Mouse (Mus musculus): ENCODE data around the gene Ugt1a6a.
"Not testable (repeated sequence)": the region's sequence is repeated elsewhere in the genome, so short reads cannot be mapped to it uniquely, and the experiment has no call there.

Ugt1a6a gene

DNA sequence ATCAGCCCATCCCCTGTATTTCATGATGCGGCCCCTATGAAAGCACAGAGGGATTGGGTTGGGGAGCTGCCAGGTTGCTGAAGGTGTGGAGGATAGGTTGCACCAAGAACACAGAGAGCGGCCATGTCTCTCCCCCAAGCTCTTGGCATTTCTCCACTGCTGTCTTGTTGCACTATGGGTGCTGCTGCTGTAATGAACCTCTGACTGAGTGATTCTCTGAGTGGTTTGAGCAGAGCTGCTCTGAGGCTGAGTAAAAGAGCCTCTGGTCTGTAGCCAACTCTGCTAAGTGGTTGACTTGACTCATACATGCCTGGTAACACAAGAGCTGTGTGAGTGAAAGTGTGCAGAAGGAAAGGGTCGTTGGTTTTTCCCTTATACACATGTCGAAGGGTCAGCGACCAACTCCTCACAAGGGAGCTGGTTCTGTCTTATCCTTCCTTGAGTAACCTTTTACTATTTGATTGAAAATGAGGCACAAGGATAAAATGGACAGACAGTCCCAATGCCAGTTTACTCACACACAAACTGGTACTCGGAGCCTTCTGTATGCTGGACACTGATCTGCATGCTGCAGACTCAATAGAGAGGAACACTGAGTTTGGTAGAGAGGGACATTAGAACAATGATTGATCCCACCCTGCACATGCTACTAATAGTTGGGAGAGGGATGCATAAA, 758 bp downstream of the Ugt1a6a start:
- DNase-seq (ENCODE audit: low spot score) = not testable (repeated sequence)

DNA sequence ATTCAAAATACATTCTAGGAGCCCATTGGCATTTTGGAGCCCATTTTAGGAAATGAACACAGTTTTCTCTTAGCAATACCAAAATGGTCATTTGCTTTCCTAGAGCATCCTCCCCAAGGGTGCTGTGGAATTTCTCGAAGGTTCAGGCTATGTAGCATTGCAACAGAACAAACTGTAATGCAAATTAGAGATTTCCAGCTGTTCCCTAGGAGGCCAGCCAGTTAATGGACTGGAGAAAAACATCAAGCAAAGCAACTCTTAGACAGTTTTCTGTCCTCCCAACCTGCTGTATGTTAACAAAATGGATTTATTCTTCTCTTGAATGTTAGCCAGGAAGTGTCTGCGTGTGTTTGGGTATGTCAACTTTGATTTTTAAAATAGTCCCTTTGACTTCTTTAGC, 2.0 kb downstream of the Ugt1a6a start:
- no peak for DNase-seq (ENCODE audit: low spot score)

DNA sequence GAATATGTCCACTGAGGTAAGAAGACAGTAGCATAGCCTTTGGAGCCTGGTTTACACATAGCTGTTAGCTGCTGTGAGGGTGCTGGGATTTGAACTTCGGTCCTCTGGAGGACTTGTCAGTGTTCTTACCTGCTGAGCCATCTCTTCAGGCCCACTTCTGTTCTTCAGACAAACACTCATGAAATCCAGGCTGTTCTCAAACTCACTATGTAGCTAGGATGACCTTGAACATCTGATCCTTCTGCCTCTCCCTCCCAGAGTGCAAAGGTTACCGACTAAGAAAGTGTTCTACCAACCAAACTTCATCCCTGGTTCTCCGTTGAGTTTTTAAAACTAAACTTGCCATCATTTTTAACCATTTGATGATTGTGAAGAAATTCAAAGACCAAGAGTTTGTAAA, 2.7 kb downstream of the Ugt1a6a start:
- no peak for DNase-seq (ENCODE audit: low spot score)

DNA sequence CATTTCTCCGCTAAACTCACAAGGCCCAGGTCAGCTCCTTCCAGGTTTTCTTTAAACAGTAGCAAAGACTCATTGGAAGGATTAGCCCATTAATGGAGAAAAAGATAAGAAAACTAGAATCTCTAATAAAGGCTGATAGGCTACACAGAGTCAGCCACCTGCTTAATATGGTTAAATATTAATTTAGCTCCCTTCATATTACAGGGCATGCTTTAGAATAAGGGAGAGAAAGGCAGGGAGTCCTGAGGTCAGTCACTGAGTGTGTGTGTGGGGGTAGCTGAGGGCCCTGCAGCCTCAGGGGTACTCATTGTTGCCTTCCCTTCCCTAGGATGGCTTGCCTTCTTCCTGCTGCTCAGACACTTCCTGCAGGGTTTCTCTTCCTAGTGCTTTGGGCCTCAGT, 3.5 kb downstream of the Ugt1a6a start:
- no peak for DNase-seq (ENCODE audit: low spot score)

DNA sequence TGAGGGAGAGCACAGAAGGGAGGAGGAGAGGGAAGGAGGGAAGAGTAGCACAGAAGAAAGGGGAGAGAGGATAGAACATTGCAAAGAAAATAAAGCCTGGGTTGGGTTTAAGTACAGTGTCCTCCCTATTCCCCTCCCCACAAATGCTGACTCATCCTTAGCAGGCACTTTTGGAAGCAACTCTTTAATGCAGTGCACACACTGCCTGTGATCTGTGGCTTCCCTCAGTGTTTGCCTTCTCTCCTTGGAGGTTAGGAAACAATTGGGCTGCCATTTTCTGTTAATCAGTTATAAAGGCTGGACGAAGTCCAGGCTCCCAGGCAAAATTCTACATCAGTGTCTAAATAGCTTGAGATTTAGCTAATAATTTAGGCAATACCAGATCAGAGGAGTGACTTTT, 5.9 kb downstream of the Ugt1a6a start:
- not testable (repeated sequence) for DNase-seq (ENCODE audit: low spot score)

DNA sequence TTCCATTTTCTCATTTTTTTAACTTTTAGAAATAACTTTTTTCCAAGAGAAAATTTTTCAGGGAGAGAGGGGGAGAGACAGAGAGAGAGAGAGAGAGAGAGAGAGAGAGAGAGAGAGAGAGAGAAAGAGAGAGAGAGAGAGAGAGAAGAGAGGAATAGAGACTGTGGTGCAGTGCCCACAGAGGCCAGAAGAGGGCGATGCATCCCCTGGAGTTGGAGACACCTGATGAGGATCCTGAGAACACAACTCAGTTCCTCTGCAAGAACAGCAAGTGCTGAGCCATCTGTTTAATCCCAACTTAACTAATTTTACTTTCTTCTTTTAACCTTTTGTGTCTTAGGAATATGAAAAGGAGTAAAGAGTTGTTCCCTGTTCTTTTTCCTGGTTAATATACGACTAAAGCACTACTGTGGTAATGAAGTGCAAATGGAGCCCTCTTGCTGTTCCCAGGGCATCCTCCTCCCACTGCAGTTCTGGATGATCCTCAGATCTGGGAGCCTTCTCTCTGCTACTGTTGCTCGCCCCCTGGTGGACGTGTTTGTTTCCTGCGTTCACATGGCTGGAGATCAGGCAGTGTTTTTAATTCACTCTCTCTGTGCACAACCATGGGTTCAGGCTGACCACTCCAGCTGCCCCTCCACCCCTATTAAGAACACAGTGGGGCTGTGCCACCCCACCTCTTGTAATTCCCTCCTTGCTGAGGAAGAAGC, 9.5 kb downstream of the Ugt1a6a start:
- not testable (repeated sequence) for DNase-seq (ENCODE audit: low spot score)

DNA sequence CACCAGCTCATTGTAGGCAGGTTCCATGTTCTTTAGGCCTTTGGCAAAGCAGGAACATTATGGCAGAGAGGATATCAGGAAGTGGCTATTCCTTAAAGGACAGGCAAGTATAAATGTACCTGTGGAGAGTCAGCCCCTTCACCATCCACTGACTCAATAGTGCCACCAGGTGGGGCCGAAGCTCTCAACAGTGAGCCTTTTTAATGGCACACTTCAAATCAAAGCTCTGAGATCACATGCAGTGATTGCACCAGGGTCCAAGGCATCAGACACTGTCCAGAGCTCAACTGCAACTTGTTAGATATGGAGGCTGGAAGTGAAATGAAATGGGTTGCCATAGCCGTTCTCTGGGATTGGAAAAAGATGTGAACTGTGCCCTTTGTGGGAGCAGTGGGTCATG, 10.7 kb downstream of the Ugt1a6a start:
- not testable (repeated sequence) for DNase-seq (ENCODE audit: low spot score)

DNA sequence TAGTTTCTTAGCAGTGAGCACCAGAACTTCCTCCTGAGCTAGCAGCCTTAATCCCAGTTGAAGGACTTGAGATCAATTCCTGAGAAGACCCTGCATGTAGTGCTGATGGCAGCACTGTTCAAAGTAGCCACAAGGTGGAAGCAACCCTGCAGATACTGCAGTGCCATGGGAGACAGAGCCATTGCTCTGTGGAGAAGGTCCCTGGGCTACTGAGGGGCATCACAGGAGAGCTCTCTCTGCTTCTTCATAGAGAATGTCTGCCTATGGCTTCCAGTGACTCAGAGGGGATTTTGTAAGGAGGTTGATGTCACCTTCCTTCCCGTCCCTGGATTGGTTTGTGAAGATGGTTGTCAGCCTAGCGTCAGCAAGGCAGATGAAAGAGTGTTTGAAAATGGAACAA, 15.5 kb downstream of the Ugt1a6a start:
- not testable (repeated sequence) for DNase-seq (ENCODE audit: low spot score)

DNA sequence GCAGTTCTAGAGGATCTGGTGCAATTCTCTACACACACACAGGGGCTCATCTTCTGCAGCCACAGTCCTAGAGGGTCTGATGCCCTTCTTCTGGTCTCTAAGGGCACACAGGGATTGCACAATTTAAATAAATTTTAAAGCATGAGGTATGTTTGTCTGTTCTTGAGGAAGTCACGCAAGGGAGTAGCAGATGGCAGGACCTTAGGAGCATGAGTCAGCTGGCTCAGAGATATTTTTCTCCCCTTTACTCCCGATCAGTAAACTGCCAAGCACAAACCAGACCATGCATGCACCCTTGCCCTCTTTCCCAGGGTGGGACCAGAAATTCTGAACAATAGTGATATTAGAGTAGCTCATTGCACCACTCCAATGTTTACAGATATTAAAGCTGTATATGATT, 23.8 kb downstream of the Ugt1a6a start:
- DNase-seq (ENCODE audit: low spot score) = no peak

DNA sequence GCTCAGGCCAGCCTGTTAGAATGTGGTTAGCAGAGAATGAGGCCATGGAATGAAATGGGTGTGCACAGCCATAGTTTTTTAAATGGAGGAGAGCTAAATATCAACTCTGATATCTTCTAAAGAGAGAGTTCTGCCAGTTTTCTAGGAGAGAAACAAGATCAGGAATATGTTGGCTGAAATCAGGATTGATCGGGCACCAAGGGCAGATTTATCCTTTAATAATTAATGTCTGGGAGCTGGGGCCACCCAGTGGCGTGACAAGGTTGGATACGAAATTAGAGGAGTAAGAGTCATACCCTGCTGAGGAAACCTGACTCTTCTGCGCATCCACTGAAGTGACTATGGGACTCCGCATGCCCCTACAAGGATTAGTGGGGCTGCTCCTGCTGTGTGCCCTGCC, 31.1 kb downstream of the Ugt1a6a start, which contains the start of gene Ugt1a5:
Ugt1a5 (plus strand) TSS at position 302 of the 400 bp plus-strand sequence.
- no peak for DNase-seq (ENCODE audit: low spot score)

DNA sequence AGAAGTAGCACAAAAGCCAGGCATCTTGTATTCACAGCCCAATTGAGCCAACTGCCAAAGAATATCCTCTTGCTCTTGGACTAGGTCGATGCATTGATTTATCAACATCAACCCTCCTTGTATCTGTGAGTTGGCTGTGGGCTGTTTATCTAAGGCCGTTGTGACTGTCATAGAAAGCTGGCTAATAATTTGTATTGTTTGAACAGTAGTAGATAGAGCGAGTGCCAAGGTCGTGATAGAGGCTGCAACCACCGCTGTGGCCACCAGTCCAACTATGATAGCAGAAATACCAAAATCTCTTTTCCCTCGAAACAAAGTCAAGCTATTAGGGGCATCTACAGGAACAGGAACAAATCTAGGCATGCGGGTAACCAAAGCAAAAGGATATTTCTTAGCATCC, 37.6 kb downstream of the Ugt1a6a start:
- not testable (repeated sequence) for DNase-seq (ENCODE audit: low spot score)

DNA sequence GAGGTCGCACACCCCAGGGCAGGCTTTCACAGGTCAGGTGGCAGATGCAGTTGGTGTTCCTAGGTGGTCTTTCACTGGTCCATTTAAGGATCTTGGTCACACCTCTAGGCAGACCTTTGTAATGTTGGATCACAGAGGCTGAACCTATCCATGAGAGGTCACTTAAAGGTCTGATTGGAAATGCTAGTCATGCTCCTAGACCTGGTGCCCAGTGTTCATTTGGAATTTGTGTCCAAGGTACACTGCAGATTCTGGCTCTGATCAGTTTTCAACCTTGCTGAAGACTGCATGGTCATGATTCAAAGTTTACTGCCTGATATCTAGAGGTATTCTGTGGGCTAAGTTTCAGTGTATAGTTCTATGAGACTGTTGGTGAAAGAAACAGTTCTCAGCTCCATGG, 45.0 kb downstream of the Ugt1a6a start:
- DNase-seq (ENCODE audit: low spot score) = no peak

DNA sequence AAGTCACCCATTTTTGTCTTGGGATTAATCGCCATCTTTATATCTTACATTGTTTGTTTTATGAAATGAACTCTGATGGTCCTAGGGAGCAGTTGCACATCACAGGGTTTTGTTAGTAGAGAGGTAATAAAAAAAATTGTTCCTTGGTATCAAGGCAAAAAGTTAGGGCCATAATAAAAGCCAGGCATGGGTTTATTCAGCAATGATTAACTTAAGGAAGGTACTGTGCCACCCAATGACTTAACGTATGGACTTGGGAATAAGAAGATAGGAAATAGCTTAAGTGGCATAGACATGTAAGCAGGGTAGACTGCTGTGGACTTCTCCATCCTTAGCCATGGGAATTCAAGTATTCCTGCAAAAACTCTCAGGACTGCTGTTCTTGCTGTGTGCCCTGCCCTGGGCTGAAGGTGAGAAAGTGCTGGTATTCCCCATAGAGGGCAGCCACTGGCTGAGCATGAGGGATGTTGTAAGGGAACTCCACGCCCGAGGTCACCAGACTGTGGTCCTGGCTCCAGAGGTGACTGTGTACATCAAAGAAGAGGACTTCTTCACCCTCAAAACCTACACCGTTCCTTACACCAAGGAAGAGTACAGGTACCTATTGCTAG, 51.8 kb downstream of the Ugt1a6a start:
- no peak for DNase-seq (ENCODE audit: low spot score)

DNA sequence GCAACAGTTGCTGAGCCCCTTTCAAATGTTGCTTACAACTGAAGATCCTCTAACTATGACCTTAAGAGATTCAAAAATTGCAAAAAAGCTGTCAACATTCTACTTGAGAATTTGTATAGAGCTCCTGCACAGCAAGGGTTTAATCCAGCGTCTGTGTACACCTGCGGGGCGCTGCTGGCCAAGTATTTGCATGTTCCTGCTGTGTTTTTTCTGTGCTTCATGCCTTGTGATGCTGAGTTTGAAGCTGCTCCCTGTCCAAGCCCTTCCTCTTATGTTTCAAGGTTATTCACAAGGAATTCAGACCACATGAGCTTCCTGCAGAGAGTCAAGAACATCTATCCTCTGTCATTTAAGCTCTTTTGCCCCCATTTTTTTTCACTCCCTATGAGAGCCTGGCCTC, 57.5 kb downstream of the Ugt1a6a start:
- no peak for DNase-seq (ENCODE audit: low spot score)

DNA sequence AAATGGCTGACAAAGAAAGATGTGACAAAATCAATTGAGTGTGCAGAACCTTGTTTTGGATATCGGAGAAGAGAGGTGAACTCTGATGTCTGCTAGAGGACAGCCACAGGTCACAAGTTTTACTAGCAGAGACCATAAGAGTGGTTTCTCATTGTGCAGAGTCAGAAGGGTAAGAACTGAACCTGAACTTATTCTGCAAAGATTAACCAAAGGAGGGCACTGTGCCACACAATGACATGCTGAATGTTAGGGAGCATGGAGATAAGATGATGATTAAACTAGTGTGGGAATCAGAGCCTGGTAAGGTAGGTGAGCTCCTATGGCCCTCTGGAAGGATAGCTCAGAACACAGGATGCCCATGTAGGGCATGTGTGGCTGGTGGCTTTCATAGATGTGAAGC, 61.1 kb downstream of the Ugt1a6a start:
- DNase-seq (ENCODE audit: low spot score) = no peak

DNA sequence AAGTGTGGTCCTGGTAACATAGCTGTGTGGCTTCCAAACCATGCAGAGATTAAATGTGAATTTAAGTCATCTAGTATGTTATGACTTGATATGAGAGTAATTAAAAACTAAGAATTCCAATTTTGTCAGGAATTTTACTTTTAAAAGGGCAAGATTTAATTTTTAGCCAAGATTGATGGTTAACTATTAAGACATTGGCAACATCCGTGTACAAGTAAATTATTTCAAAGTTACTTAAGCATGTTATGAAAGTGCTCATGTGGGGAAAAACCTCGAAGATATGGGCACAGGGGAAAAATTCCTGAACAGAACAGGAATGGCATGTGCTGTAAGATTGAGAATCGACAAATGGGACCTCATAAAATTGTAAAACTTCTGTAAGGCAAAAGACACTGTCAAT, 62.8 kb downstream of the Ugt1a6a start:
- DNase-seq (ENCODE audit: low spot score) = no peak

DNA sequence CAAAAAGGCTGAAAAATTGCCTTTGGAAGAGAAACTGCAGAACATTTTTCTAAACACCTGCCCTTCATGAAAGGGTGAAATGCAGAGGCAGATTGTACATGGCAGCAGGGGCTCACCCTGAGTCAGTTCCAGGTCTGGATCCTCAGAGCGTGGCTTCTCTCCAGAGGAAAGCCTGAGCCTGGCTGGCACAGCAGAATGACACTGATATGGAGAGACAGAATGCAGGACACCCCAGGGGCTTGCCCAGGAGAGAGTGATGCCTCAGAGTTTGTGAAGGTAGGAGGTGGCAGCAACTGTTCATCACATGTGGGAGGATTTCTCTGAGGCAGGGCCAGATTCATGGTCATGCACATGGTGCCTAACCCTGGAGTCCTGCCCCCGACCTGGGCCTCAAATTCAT, 65.4 kb downstream of the Ugt1a6a start:
- no peak for DNase-seq (ENCODE audit: low spot score)

DNA sequence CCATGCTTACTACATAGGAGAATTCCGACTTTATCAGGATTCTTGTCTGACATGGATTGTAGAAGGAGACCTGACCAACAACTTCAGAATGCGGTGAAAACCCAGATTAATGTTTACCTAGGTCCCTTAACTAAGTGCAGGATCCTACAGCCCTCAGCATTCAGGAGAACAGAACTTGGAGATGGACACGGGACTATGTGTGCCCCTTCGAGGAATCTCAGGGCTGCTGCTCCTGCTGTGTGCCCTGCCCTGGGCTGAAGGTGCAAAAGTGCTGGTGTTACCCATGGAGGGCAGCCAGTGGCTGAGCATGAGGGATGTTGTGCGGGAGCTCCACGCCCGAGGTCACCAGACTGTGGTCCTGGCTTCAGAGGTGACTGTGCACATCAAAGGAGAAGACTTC, 65.8 kb downstream of the Ugt1a6a start, which contains the start of gene Ugt1a2:
Ugt1a2 (plus strand) TSS at position 146 of the 400 bp plus-strand sequence.
- DNase-seq (ENCODE audit: low spot score) = no peak

DNA sequence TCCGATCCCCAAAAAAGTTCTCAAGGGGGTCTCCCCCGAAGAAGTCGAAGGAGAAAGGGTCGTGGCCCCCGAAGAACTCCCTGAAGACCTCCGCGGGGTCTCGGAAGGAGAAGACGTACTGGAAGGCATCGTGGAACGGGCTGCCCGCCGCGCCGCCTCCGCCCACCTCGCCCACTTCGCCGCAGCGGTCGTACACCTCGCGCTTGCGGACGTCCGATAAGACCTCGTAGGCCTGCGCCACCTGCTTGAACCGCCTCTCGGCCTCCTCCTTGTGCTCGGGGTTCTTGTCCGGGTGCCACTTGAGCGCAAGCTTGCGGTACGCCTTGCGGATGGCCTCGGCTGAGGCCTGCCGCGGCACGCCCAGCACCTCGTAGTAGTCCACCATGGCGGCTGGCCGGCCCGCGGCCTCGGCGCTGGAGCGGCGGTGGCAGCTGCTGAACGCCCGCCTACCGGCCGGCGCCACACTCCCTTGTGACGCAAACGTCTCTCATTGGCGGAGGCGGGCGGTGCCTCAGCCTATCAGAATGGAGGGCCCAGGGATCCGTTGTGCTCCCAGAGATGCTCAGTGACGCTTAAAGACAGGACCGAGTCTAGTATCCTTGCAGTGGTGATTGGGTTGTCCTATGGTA, 70.8 kb downstream of the Ugt1a6a start, which contains the start of gene Dnajb3:
Dnajb3 (minus strand) TSS at position 489 of the 629 bp plus-strand sequence.
- no peak for DNase-seq (ENCODE audit: low spot score)

DNA sequence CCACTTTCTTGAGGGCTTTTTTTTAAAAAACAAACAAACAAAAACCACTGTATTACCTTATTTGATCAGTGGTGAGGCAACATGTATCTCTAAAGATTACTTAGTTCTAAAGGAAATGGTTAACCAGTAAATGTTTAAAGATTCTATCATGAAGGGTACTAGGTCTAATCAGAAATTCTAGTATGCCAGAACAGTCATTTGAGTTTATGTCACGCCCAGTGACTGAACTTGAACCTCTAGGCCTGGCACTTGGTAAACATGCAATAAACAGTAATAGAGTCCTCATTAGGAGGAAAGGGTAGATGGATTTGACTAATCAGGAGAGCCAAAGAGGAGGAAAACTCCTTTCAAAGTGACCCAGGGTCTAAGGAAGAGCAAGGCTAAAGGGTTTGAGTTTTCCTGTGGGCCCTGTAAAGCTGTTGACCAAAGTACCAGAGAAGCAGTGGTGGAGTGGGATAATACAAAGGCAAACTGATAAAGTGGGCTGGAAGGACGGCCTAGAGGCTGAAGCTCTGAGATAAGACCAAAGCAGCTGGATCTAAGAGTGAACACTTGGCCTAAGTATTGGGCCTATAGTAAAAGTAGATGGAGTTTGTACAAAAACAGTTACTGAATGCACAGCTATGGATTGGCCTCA, 72.4 kb downstream of the Ugt1a6a start:
- DNase-seq (ENCODE audit: low spot score) = no peak

DNA sequence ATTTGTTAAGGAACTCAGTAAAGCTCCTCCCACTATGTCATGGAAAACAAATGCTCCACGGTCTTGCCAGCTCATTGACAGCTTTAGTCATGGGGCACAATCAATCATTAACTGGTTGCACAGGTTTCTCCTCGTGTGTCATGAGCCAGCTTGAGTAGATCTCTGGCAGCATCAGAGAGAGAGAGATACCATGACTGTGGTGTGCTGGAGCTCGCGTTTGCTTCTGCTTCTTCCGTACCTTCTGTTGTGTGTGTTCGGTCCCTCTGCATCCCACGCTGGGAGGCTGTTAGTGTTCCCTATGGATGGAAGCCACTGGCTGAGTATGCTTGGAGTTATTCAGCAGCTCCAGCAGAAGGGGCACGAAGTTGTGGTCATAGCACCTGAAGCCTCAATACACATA, 77.2 kb downstream of the Ugt1a6a start, which contains the start of gene Ugt1a1:
Ugt1a1 (plus strand) TSS at position 148 of the 400 bp plus-strand sequence.
- DNase-seq (ENCODE audit: low spot score) = peak; percentile 14

Measured in MN1 (cell line).